Mouse (Mus musculus) cerebellum, adult 2 months (tissue): ENCODE measurements at regions not wholly inside any gene's neighbourhood (a gene's known extent, or its start where the extent isn't known, plus 50 kb on each side); places are given as distances from the start of the nearest gene placed in this dataset.

Experiments
- CTCF ChIP-seq: fragments of 200-500 bp; IDR thresholded peaks from 2 replicates; pipeline ENCODE4 v1.5.1; 2011; ENCODE audit warnings: low read depth, mild to moderate bottlenecking, control low read depth, low read length, moderate library complexity, borderline replicate concordance; ENCODE audit not compliant: insufficient read depth
- POLR2A ChIP-seq: fragments of 200-500 bp; IDR thresholded peaks from 2 replicates; pipeline ENCODE4 v1.6.1; 2011; ENCODE audit warnings: low read length, control low read depth, borderline replicate concordance; ENCODE audit not compliant: insufficient read depth

- no peak for TF ChIP-seq CTCF
- no peak for TF ChIP-seq POLR2A
Observed at GRCm38 (mm10) chr5:39935564-39935963, 180.3 kb upstream of the Hs3st1 start.
